Comparison of ENCODE assay signal across 9 mouse cellular contexts in the genomic region with DNA sequence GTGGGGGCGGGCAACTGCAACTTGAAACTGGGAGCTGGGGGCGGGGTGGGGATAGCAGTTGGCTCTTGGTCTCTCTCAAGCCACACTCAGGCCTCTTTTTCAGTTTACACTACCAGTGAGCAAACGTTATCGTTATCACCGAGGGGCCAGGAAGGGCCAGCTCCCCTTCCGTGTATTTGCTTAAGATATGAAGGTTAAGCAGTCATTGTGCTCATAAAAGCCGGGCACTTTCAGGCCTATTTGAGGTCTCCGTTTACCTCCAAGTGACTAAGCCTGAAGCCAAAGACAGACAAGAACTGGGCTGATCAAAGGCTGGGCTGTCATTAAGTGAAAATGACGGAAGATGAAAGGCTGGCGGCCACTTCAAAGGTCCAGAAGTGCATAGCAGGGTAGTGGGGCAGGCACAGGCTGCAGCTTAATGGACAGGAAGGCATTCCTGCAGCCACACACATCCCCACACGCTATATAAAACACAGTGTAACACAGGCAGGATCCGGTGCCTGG.
DNase-seq lines count a peak whose midpoint lies in the region; ATAC-seq and TF ChIP-seq lines count a peak whose summit lies in the region.
"Had no signal": no experiment of that assay in that cellular context is flagged by ENCODE, and none has a peak within 500 bp of the region (broad histone marks: within the 10 kb centered on the region; RNA-seq: fewer than 3 reads in every experiment).

No protein-coding gene starts in this region.

- H3K9ac ChIP-seq in hindbrain, embryonic 15.5 days = no peak overlapping the region
- H3K9ac ChIP-seq in lung, embryonic 15.5 days = peak overlapping the region; percentile 3; the same call in 1 of the 2 replicates
- peak overlapping the region; percentile 27; the same call in 1 of the 2 replicates for H3K9ac ChIP-seq in stomach, postnatal 0 days (ENCODE audit: low read length)

- H3K4me2 ChIP-seq in hindbrain, embryonic 15.5 days = peak overlapping the region; percentile 3; the same call in 1 of the 2 replicates
- H3K4me2 ChIP-seq in lung, embryonic 15.5 days = peak overlapping the region; percentile 43
- H3K4me2 ChIP-seq in stomach, postnatal 0 days (replicated peaks; ENCODE audit: low read depth) = peak overlapping the region; percentile 38

- no peaks in the 10 kb centered on the region for H3K9me3 ChIP-seq in heart, embryonic 10.5 days
- no peaks in the 10 kb centered on the region for H3K9me3 ChIP-seq in hindbrain, embryonic 15.5 days
- H3K9me3 ChIP-seq in lung, embryonic 15.5 days = no peaks in the 10 kb centered on the region
- no peaks in the 10 kb centered on the region for H3K9me3 ChIP-seq in stomach, postnatal 0 days (ENCODE audit: control insufficient read depth, low read length)

- H3K27me3 ChIP-seq in heart, embryonic 10.5 days (ENCODE audit: insufficient read depth, poor library complexity, severe bottlenecking) = no peaks in the 10 kb centered on the region
- no peaks in the 10 kb centered on the region for H3K27me3 ChIP-seq in hindbrain, embryonic 15.5 days
- no peaks in the 10 kb centered on the region for H3K27me3 ChIP-seq in lung, embryonic 15.5 days
- H3K27me3 ChIP-seq in stomach, postnatal 0 days (ENCODE audit: control insufficient read depth, insufficient read depth, low read length) = no peaks in the 10 kb centered on the region

- TF ChIP-seq EP300 in stomach, postnatal 0 days (optimal IDR thresholded peaks at IDR 0.05) = no peak

- H3K36me3 ChIP-seq in heart, embryonic 10.5 days = peaks cover 26% of the 10 kb centered on the region
- no peaks in the 10 kb centered on the region for H3K36me3 ChIP-seq in hindbrain, embryonic 15.5 days
- H3K36me3 ChIP-seq in lung, embryonic 15.5 days = peaks cover 4% of the 10 kb centered on the region; the same call in 1 of the 2 replicates
- no peaks in the 10 kb centered on the region for H3K36me3 ChIP-seq in stomach, postnatal 0 days (ENCODE audit: control insufficient read depth, insufficient read depth, low read length)

- peak overlapping the region; percentile 38 for H3K4me3 ChIP-seq in heart, embryonic 10.5 days
- no peak overlapping the region for H3K4me3 ChIP-seq in hindbrain, embryonic 15.5 days
- H3K4me3 ChIP-seq in lung, embryonic 15.5 days = no peak overlapping the region
- H3K4me3 ChIP-seq in stomach, postnatal 0 days (ENCODE audit: low read depth, low read length) = no peak overlapping the region

- H3K27ac ChIP-seq in heart, embryonic 10.5 days = peak overlapping the region; percentile 84
- H3K27ac ChIP-seq in hindbrain, embryonic 15.5 days (replicated peaks) = 0 out of 2 replicates have a peak overlapping the region, but pooled peaks have one; percentile 14
- peak overlapping the region; percentile 89 for H3K27ac ChIP-seq in lung, embryonic 15.5 days
- H3K27ac ChIP-seq in stomach, postnatal 0 days (replicated peaks) = peak overlapping the region; percentile 45
- H3K27ac ChIP-seq: macrophage had no signal

- peak; percentile 95 for DNase-seq in heart, embryonic 10.5 days (ENCODE audit: low spot score)
- DNase-seq in heart, adult 8-10 months (ENCODE audit: low spot score) = no peak
- DNase-seq in embryo, embryonic 9.5 days (ENCODE audit: extremely low spot score) = peak; percentile 83
- peak; percentile 89 for DNase-seq in stomach, postnatal 0 days (ENCODE audit: low spot score)
- DNase-seq in layer of hippocampus, adult 8-10 months (ENCODE audit: low spot score in 2 of 2) = no peak
- no peak for DNase-seq in layer of hippocampus, adult 11-12 months (ENCODE audit: low spot score)

- WGBS in heart, embryonic 10.5 days = under 1% methylated on average over 12 of the region's 12 CpGs
- 15% methylated on average over 12 of the region's 12 CpGs for WGBS in hindbrain, embryonic 15.5 days
- WGBS in lung, embryonic 15.5 days = 4% methylated on average over 12 of the region's 12 CpGs
- 6% methylated on average over 12 of the region's 12 CpGs for WGBS in stomach, postnatal 0 days

- TF ChIP-seq CTCF in stomach, postnatal 0 days (IDR thresholded peaks at IDR 0.05; ENCODE audit: low read depth) = no peak

- H3K4me1 ChIP-seq in heart, embryonic 10.5 days = peaks cover 88% of the 10 kb centered on the region
- H3K4me1 ChIP-seq in hindbrain, embryonic 15.5 days (replicated peaks) = peaks cover 63% of the 10 kb centered on the region
- peaks cover 89% of the 10 kb centered on the region for H3K4me1 ChIP-seq in lung, embryonic 15.5 days
- peaks cover 9% of the 10 kb centered on the region; the same call in 1 of the 2 replicates for H3K4me1 ChIP-seq in stomach, postnatal 0 days (replicated peaks; ENCODE audit: control insufficient read depth, insufficient read depth)

- ATAC-seq in hindbrain, embryonic 15.5 days (ENCODE audit: low FRiP score, low read depth) = no peak; the same call in 1 of the 2 replicates
- peak; percentile 87 for ATAC-seq in lung, embryonic 15.5 days (ENCODE audit: borderline replicate concordance, extremely low read depth, low FRiP score, low TSS enrichment)
- ATAC-seq in stomach, postnatal 0 days (ENCODE audit: low FRiP score, low TSS enrichment) = peak; percentile 89

Comparison
In these comparisons a context has a peak if more than half of its experiments do, and no peak if none do; other contexts are left out.
1. DNase-seq: peak in heart, embryonic 10.5 days (single experiment), embryo, embryonic 9.5 days (single experiment) and stomach, postnatal 0 days (single experiment); none in heart, adult 8-10 months (single experiment), layer of hippocampus, adult 8-10 months (0 of 2) and layer of hippocampus, adult 11-12 months (single experiment).
2. H3K27ac ChIP-seq: peak in every context shown above with its lines; median percentile 89 in lung, embryonic 15.5 days; 84 in heart, embryonic 10.5 days; 45 in stomach, postnatal 0 days; 14 in hindbrain, embryonic 15.5 days.
3. Peak in every context shown above with its lines, with median percentiles within 50 percentile points of each other: H3K4me2 ChIP-seq.